Mouse (Mus musculus) embryonic facial prominence, embryonic 11.5 days (tissue): Measurements from ENCODE around the gene Nhlrc4. TPM values are rescaled to one million over a fixed set of nuclear protein-coding genes. Genes with fewer than 3 reads are reported as not detected.

Source experiments
- ATAC-seq: fragments of 200-750 bp; cut with Nextera tagmentation; replicated peaks from 2 replicates; pipeline ENCODE4 v1.8.0; 2017; ENCODE audit warnings: low read depth; ENCODE audit not compliant: insufficient number of reproducible peaks, low FRiP score, low TSS enrichment
- DNase-seq: peaks from one replicate; pipeline ENCODE4 v3.0.0-alpha.2; 2015; ENCODE audit warnings: low spot score
- H3K27ac ChIP-seq: fragments of 300-500 bp; sonication (generic); replicated peaks from 2 replicates; pipeline ENCODE4 v1.5.1; 2014; ENCODE audit warnings: mild to moderate bottlenecking, low read depth, low read length, control low read depth
- H3K27me3 ChIP-seq: fragments of 300-500 bp; sonication (generic); 2 replicates; pipeline ENCODE4 v1.6.1; 2014; ENCODE audit warnings: mild to moderate bottlenecking, low read length, moderate library complexity, mixed read lengths; ENCODE audit not compliant: control insufficient read depth, insufficient read depth
- H3K36me3 ChIP-seq: fragments of 300-500 bp; sonication (generic); replicated peaks from 2 replicates; pipeline ENCODE4 v1.6.1; 2014; ENCODE audit warnings: low read depth, mild to moderate bottlenecking, low read length, moderate library complexity, mixed read lengths; ENCODE audit not compliant: control insufficient read depth, insufficient read depth
- H3K4me1 ChIP-seq: fragments of 300-500 bp; sonication (generic); 2 replicates; pipeline ENCODE4 v1.6.1; 2014; ENCODE audit warnings: low read length, mixed read lengths; ENCODE audit not compliant: control insufficient read depth, insufficient read depth
- H3K4me2 ChIP-seq: fragments of 300-500 bp; sonication (generic); 2 replicates; pipeline ENCODE4 v1.6.1; 2014; ENCODE audit warnings: low read depth, mild to moderate bottlenecking, control low read depth, low read length, moderate library complexity
- H3K4me3 ChIP-seq: fragments of 300-500 bp; sonication (generic); 2 replicates; pipeline ENCODE4 v1.5.1; 2014; ENCODE audit warnings: low read depth, low read length, control low read depth
- H3K9ac ChIP-seq: fragments of 300-500 bp; sonication (generic); replicated peaks from 2 replicates; pipeline ENCODE4 v1.6.1; 2014; ENCODE audit warnings: mild to moderate bottlenecking, control low read depth, low read length
- H3K9me3 ChIP-seq: fragments of 300-500 bp; sonication (generic); replicated peaks from 2 replicates; pipeline ENCODE4 v1.6.1; 2016; ENCODE audit warnings: mild to moderate bottlenecking, low read length, inconsistent platforms, mixed read lengths; ENCODE audit not compliant: control insufficient read depth
- WGBS: fragments of 180-500 bp; shearing (Covaris S2); extraction: QIAGEN DNeasy Blood & Tissue Kit; methylation state at CpG from one replicate; pipeline ENCODE4 v1.1.7; 2014; 5-methylcytosine and 5-hydroxymethylcytosine counted together
- polyA plus RNA-seq: library from polyadenylated mRNA; unstranded; fragments of >200 nt; fragmentation: Nextera tagmentation; extraction: Ambion mirVana; gene quantifications from 2 replicates; pipeline ENCODE4 v1.2.1, GENCODE M21; 2014

Nhlrc4 gene
- polyA plus RNA-seq, 1 experiment from 2014 or later, result not detected

- 80% methylated on average over 2 of the region's 2 CpGs for WGBS
- no peak for DNase-seq
- Histone ChIP-seq H3K9me3 (no peaks in the 10 kb centered on the region), H3K4me3 (no peak overlapping the region), H3K36me3 (no peaks in the 10 kb centered on the region), H3K27me3 (peaks cover 37% of the 10 kb centered on the region), H3K4me1 (peaks cover 7% of the 10 kb centered on the region; the same call in 1 of the 2 replicates), H3K9ac (no peak overlapping the region), H3K4me2 (no peak overlapping the region), H3K27ac (no peak overlapping the region)
- no peak for ATAC-seq
Observed at GRCm38 (mm10) chr17:25954671-25955070, 9.9 kb upstream of the Nhlrc4 start.

- DNase-seq, result no peak
- Histone ChIP-seq H3K9me3 (no peaks in the 10 kb centered on the region), H3K4me1 (peaks cover 7% of the 10 kb centered on the region; the same call in 1 of the 2 replicates), H3K36me3 (no peaks in the 10 kb centered on the region), H3K27me3 (peaks cover 37% of the 10 kb centered on the region), H3K27ac (no peak overlapping the region), H3K4me3 (no peak overlapping the region), H3K9ac (no peak overlapping the region), H3K4me2 (no peak overlapping the region)
- ATAC-seq, result no peak
- WGBS, result 73% methylated on average over 5 of the region's 5 CpGs
Observed at GRCm38 (mm10) chr17:25953161-25953560, 8.4 kb upstream of the Nhlrc4 start.

GRCm38 (mm10) chr17:25951803-25952623 lies 7.3 kb upstream of the Nhlrc4 start, which contains the start of gene A930017K11Rik:
TSS of gene A930017K11Rik (minus strand) at chr17:25952565.
- Histone ChIP-seq H3K27ac (no peak within 1 kb of the TSS), H3K4me1 (peaks cover 7% of the 10 kb centered on the region; the same call in 1 of the 2 replicates), H3K4me3 (peak within 1 kb of the TSS; percentile 38), H3K36me3 (no peaks in the 10 kb centered on the region), H3K27me3 (peaks cover 37% of the 10 kb centered on the region), H3K9me3 (no peaks in the 10 kb centered on the region), H3K4me2 (peak within 1 kb of the TSS; percentile 76), H3K9ac (peak within 1 kb of the TSS; percentile 25)
- ATAC-seq, result no peak
- WGBS, result 2% methylated on average over 58 of the region's 58 CpGs
- DNase-seq, result no peak

GRCm38 (mm10) chr17:25951225-25951802 lies 6.6 kb upstream of the Nhlrc4 start:
- WGBS, result 1% methylated on average over 32 of the region's 33 CpGs
- Histone ChIP-seq H3K9me3 (no peaks in the 10 kb centered on the region), H3K4me1 (peaks cover 7% of the 10 kb centered on the region; the same call in 1 of the 2 replicates), H3K27ac (no peak overlapping the region), H3K4me3 (peak overlapping the region; percentile 38), H3K4me2 (peak overlapping the region; percentile 76), H3K36me3 (no peaks in the 10 kb centered on the region), H3K27me3 (peaks cover 37% of the 10 kb centered on the region), H3K9ac (peak overlapping the region; percentile 25)
- DNase-seq (peak; percentile 19), ATAC-seq (0 out of 2 replicates have a peak, but pooled peaks have one; percentile 16)

- DNase-seq, result no peak
- Histone ChIP-seq H3K27me3 (peaks cover 37% of the 10 kb centered on the region), H3K9me3 (no peaks in the 10 kb centered on the region), H3K27ac (no peak overlapping the region), H3K4me1 (peaks cover 7% of the 10 kb centered on the region; the same call in 1 of the 2 replicates), H3K36me3 (no peaks in the 10 kb centered on the region), H3K4me3 (no peak overlapping the region), H3K9ac (no peak overlapping the region), H3K4me2 (no peak overlapping the region)
- WGBS, result no CpG with 5 or more reads among the region's 3 CpGs
- ATAC-seq, result no peak
Observed at GRCm38 (mm10) chr17:25950706-25951105, 5.9 kb upstream of the Nhlrc4 start.

GRCm38 (mm10) chr17:25949981-25950380 lies 5.2 kb upstream of the Nhlrc4 start:
- ATAC-seq, result no peak
- no peak overlapping the region for H3K4me3 ChIP-seq
- H3K9ac ChIP-seq, result no peak overlapping the region
- H3K4me2 ChIP-seq, result no peak overlapping the region
- no peak for DNase-seq
- H3K4me1 ChIP-seq, result peaks cover 7% of the 10 kb centered on the region; the same call in 1 of the 2 replicates
- H3K27ac ChIP-seq, result no peak overlapping the region
- no peaks in the 10 kb centered on the region for H3K9me3 ChIP-seq
- peaks cover 37% of the 10 kb centered on the region for H3K27me3 ChIP-seq
- WGBS, result 71% methylated on average over 5 of the region's 5 CpGs
- no peaks in the 10 kb centered on the region for H3K36me3 ChIP-seq

- Histone ChIP-seq H3K4me2 (no peak overlapping the region), H3K9me3 (no peaks in the 10 kb centered on the region), H3K36me3 (no peaks in the 10 kb centered on the region), H3K4me3 (no peak overlapping the region), H3K27ac (no peak overlapping the region), H3K27me3 (peaks cover 31% of the 10 kb centered on the region), H3K4me1 (peaks cover 7% of the 10 kb centered on the region; the same call in 1 of the 2 replicates), H3K9ac (no peak overlapping the region)
- ATAC-seq, result no peak
- no peak for DNase-seq
- WGBS, result 77% methylated on average over 8 of the region's 8 CpGs
Observed at GRCm38 (mm10) chr17:25948051-25948450, 3.3 kb upstream of the Nhlrc4 start.

- Histone ChIP-seq H3K4me3 (no peak overlapping the region), H3K9me3 (no peaks in the 10 kb centered on the region), H3K36me3 (no peaks in the 10 kb centered on the region), H3K4me1 (peaks cover 7% of the 10 kb centered on the region; the same call in 1 of the 2 replicates), H3K4me2 (no peak overlapping the region), H3K27ac (no peak overlapping the region), H3K9ac (no peak overlapping the region), H3K27me3 (peaks cover 26% of the 10 kb centered on the region)
- 82% methylated on average over 4 of the region's 4 CpGs for WGBS
- ATAC-seq (no peak), DNase-seq (no peak)
Observed at GRCm38 (mm10) chr17:25947576-25947975, 2.8 kb upstream of the Nhlrc4 start.
